Mouse (Mus musculus) heart, embryonic 16.5 days (tissue): ENCODE data around the gene Asb17. TPM values are rescaled to one million over a fixed set of nuclear protein-coding genes. Genes with fewer than 3 reads are reported as not detected.

Experiments used
- ATAC-seq: fragments of 200-750 bp; cut with Nextera tagmentation; replicated peaks from 2 replicates; pipeline ENCODE4 v1.8.0; 2017; ENCODE audit warnings: moderate number of reproducible peaks; ENCODE audit not compliant: insufficient read depth, low FRiP score; ENCODE audit errors: extremely low read depth
- H3K27ac ChIP-seq: fragments of 300-500 bp; sonication (generic); 2 replicates; pipeline ENCODE4 v1.5.1; 2014; ENCODE audit warnings: mild to moderate bottlenecking, low read length, control low read depth, moderate library complexity
- H3K27me3 ChIP-seq: fragments of 300-500 bp; sonication (generic); 2 replicates; pipeline ENCODE4 v1.6.1; 2014; ENCODE audit warnings: low read length, mixed read lengths; ENCODE audit not compliant: control insufficient read depth, insufficient read depth
- H3K36me3 ChIP-seq: fragments of 300-500 bp; sonication (generic); 2 replicates; pipeline ENCODE4 v1.6.1; 2014; ENCODE audit not compliant: control insufficient read depth, insufficient read depth
- H3K4me1 ChIP-seq: fragments of 300-500 bp; sonication (generic); 2 replicates; pipeline ENCODE4 v1.6.1; 2014; ENCODE audit warnings: low read length, mixed read lengths; ENCODE audit not compliant: control insufficient read depth, insufficient read depth
- H3K4me2 ChIP-seq: fragments of 300-500 bp; sonication (generic); 2 replicates; pipeline ENCODE4 v1.6.1; 2014; ENCODE audit warnings: low read depth, mild to moderate bottlenecking, control low read depth, low read length
- H3K4me3 ChIP-seq: fragments of 300-500 bp; sonication (generic); 2 replicates; pipeline ENCODE4 v1.5.1; 2014; ENCODE audit warnings: mild to moderate bottlenecking, control low read depth, low read length
- H3K9ac ChIP-seq: fragments of 300-500 bp; sonication (generic); 2 replicates; pipeline ENCODE4 v1.6.1; 2014; ENCODE audit warnings: low read length, control low read depth
- H3K9me3 ChIP-seq: fragments of 300-500 bp; sonication (generic); replicated peaks from 2 replicates; pipeline ENCODE4 v1.6.1; 2016; ENCODE audit warnings: low read length; ENCODE audit not compliant: control insufficient read depth
- WGBS: fragments of 180-500 bp; shearing (Covaris S2); extraction: QIAGEN DNeasy Blood & Tissue Kit; methylation state at CpG from one replicate; pipeline ENCODE4 v1.1.7; 2014; 5-methylcytosine and 5-hydroxymethylcytosine counted together
- polyA plus RNA-seq: library from polyadenylated mRNA; unstranded; fragments of >200 nt; fragmentation: Nextera tagmentation; extraction: Ambion mirVana; gene quantifications from 2 replicates; pipeline ENCODE4 v1.2.1, GENCODE M21; 2015

Asb17 gene
- 0.14 and 0.15 TPM in 2 replicates for polyA plus RNA-seq

GRCm38 (mm10) chr3:153844030-153844429 lies at the start of gene Asb17:
Asb17 (plus strand) TSS chr3:153844209.
- Histone ChIP-seq H3K4me2 (no peak within 1 kb of the TSS), H3K36me3 (no peaks in the 10 kb centered on the region), H3K9ac (no peak within 1 kb of the TSS), H3K9me3 (no peaks in the 10 kb centered on the region), H3K4me3 (no peak within 1 kb of the TSS), H3K27me3 (0 out of 2 replicates have a peak, but pooled peaks cover 4% of the 10 kb centered on the region), H3K27ac (no peak within 1 kb of the TSS), H3K4me1 (peaks cover 3% of the 10 kb centered on the region)
- no peak for ATAC-seq
- WGBS = 77% methylated on average over 10 of the region's 10 CpGs

- no peaks in the 10 kb centered on the region for H3K9me3 ChIP-seq
- no peak overlapping the region for H3K4me2 ChIP-seq
- no peak for ATAC-seq
- H3K36me3 ChIP-seq = no peaks in the 10 kb centered on the region
- no peaks in the 10 kb centered on the region for H3K27me3 ChIP-seq
- no peak overlapping the region for H3K9ac ChIP-seq
- 43% methylated on average over 7 of the region's 7 CpGs for WGBS
- no peaks in the 10 kb centered on the region for H3K4me1 ChIP-seq
- no peak overlapping the region for H3K27ac ChIP-seq
- H3K4me3 ChIP-seq = no peak overlapping the region
These were observed 46.4 kb upstream of the Asb17 start for GRCm38 (mm10) chr3:153797574-153797973.

- no peak overlapping the region for H3K4me3 ChIP-seq
- no peaks in the 10 kb centered on the region for H3K9me3 ChIP-seq
- no peaks in the 10 kb centered on the region for H3K4me1 ChIP-seq
- no peak overlapping the region for H3K27ac ChIP-seq
- no peaks in the 10 kb centered on the region for H3K27me3 ChIP-seq
- no peak overlapping the region for H3K9ac ChIP-seq
- H3K36me3 ChIP-seq = no peaks in the 10 kb centered on the region
- H3K4me2 ChIP-seq = no peak overlapping the region
- 91% methylated on average over 11 of the region's 11 CpGs for WGBS
- ATAC-seq = no peak
These were observed 44.4 kb upstream of the Asb17 start for GRCm38 (mm10) chr3:153799603-153800002.

GRCm38 (mm10) chr3:153800690-153801089 lies 43.3 kb upstream of the Asb17 start:
- Histone ChIP-seq H3K9ac (no peak overlapping the region), H3K27ac (no peak overlapping the region), H3K4me2 (no peak overlapping the region), H3K27me3 (no peaks in the 10 kb centered on the region), H3K4me3 (no peak overlapping the region), H3K9me3 (no peaks in the 10 kb centered on the region), H3K4me1 (no peaks in the 10 kb centered on the region), H3K36me3 (no peaks in the 10 kb centered on the region)
- WGBS = 71% methylated on average over 5 of the region's 5 CpGs
- ATAC-seq = no peak

- peaks cover 4% of the 10 kb centered on the region; the same call in 1 of the 2 replicates for H3K4me1 ChIP-seq
- H3K36me3 ChIP-seq = no peaks in the 10 kb centered on the region
- ATAC-seq = no peak
- no peaks in the 10 kb centered on the region for H3K9me3 ChIP-seq
- H3K9ac ChIP-seq = no peak overlapping the region
- H3K27ac ChIP-seq = no peak overlapping the region
- no peak overlapping the region for H3K4me3 ChIP-seq
- no peaks in the 10 kb centered on the region for H3K27me3 ChIP-seq
- no peak overlapping the region for H3K4me2 ChIP-seq
- 78% methylated on average over 6 of the region's 6 CpGs for WGBS
These were observed 42.5 kb upstream of the Asb17 start for GRCm38 (mm10) chr3:153801541-153801940.

- Histone ChIP-seq H3K9ac (no peak overlapping the region), H3K36me3 (no peaks in the 10 kb centered on the region), H3K4me1 (peaks cover 4% of the 10 kb centered on the region; the same call in 1 of the 2 replicates), H3K27ac (no peak overlapping the region), H3K27me3 (no peaks in the 10 kb centered on the region), H3K4me2 (no peak overlapping the region), H3K9me3 (no peaks in the 10 kb centered on the region), H3K4me3 (no peak overlapping the region)
- 77% methylated on average over 5 of the region's 5 CpGs for WGBS
- ATAC-seq = no peak
These were observed 41.4 kb upstream of the Asb17 start for GRCm38 (mm10) chr3:153802640-153803039.

- Histone ChIP-seq H3K27me3 (no peaks in the 10 kb centered on the region), H3K4me3 (no peak overlapping the region), H3K27ac (no peak overlapping the region), H3K4me1 (peaks cover 4% of the 10 kb centered on the region; the same call in 1 of the 2 replicates), H3K4me2 (no peak overlapping the region), H3K9ac (no peak overlapping the region), H3K9me3 (no peaks in the 10 kb centered on the region), H3K36me3 (no peaks in the 10 kb centered on the region)
- no peak for ATAC-seq
- 93% methylated on average over 7 of the region's 7 CpGs for WGBS
These were observed 40.0 kb upstream of the Asb17 start for GRCm38 (mm10) chr3:153804032-153804431.

- peak; percentile 85 for ATAC-seq
- WGBS = 31% methylated on average over 14 of the region's 14 CpGs
- no peak overlapping the region for H3K27ac ChIP-seq
These were observed 37.8 kb upstream of the Asb17 start for GRCm38 (mm10) chr3:153806077-153806772.

GRCm38 (mm10) chr3:153806773-153807443 lies 37.1 kb upstream of the Asb17 start:
- no peak for ATAC-seq
- Histone ChIP-seq H3K9ac (no peak overlapping the region), H3K4me2 (no peak overlapping the region), H3K27ac (no peak overlapping the region), H3K4me3 (no peak overlapping the region), H3K36me3 (no peaks in the 10 kb centered on the region), H3K9me3 (no peaks in the 10 kb centered on the region), H3K27me3 (no peaks in the 10 kb centered on the region), H3K4me1 (peaks cover 4% of the 10 kb centered on the region; the same call in 1 of the 2 replicates)
- 81% methylated on average over 9 of the region's 9 CpGs for WGBS

More at GRCm38 (mm10) chr3:153806077-153806772, 37.8 kb upstream of the Asb17 start:
- H3K4me2 ChIP-seq = peak overlapping the region; percentile 32; the same call in 1 of the 2 replicates
- no peaks in the 10 kb centered on the region for H3K36me3 ChIP-seq
- peaks cover 4% of the 10 kb centered on the region; the same call in 1 of the 2 replicates for H3K4me1 ChIP-seq
- H3K9me3 ChIP-seq = no peaks in the 10 kb centered on the region
- H3K27me3 ChIP-seq = no peaks in the 10 kb centered on the region
- no peak overlapping the region for H3K4me3 ChIP-seq
- H3K9ac ChIP-seq = no peak overlapping the region
